Comparison of ENCODE assay signal across 8 mouse cellular contexts in genomic region chr4:129795151-129795860, GRCm38 (mm10). TPM values are rescaled to one million over a fixed set of nuclear protein-coding genes. Genes with fewer than 3 reads are reported as not detected.
DNase-seq lines count a peak whose midpoint lies in the region; ATAC-seq and TF ChIP-seq lines count a peak whose summit lies in the region.

No protein-coding gene starts in this region.

- no peaks in the 10 kb centered on the region for H3K27me3 ChIP-seq in intestine, postnatal 0 days (replicated peaks; ENCODE audit: control insufficient read depth, insufficient read depth, low read length)
- H3K27me3 ChIP-seq in lung, embryonic 15.5 days: no peaks in the 10 kb centered on the region
- no peaks in the 10 kb centered on the region for H3K27me3 ChIP-seq in cerebellum, adult 2 months (ENCODE audit: control insufficient read depth, insufficient read depth, low read length)

- no peaks in the 10 kb centered on the region for H3K4me1 ChIP-seq in intestine, postnatal 0 days (replicated peaks; ENCODE audit: control insufficient read depth, insufficient read depth, low read length)
- H3K4me1 ChIP-seq in lung, embryonic 15.5 days: peaks cover 42% of the 10 kb centered on the region
- no peaks in the 10 kb centered on the region for H3K4me1 ChIP-seq in cerebellum, adult 2 months (ENCODE audit: control insufficient read depth, insufficient read depth, low read length)

- H3K9ac ChIP-seq in intestine, postnatal 0 days (ENCODE audit: low read depth, low read length): 0 out of 2 replicates have a peak overlapping the region, but pooled peaks have one; percentile 22
- peak overlapping the region; percentile 14 for H3K9ac ChIP-seq in lung, embryonic 15.5 days

- TF ChIP-seq CTCF in intestine, postnatal 0 days (IDR thresholded peaks at IDR 0.05; ENCODE audit: low read depth): no peak
- TF ChIP-seq CTCF in cerebellum, adult 2 months (IDR thresholded peaks at IDR 0.05; ENCODE audit: borderline replicate concordance, insufficient read depth, low read depth, low read length): no peak

- peak; percentile 54 for DNase-seq in ES-CJ7 (ENCODE audit: low read depth, low spot score)
- DNase-seq in embryo, embryonic 10 days (ENCODE audit: low spot score): peak; percentile 60
- peak; percentile 98 for DNase-seq in heart, adult 11 months
- peak; percentile 53 for DNase-seq in retina, embryonic 14.5 days (ENCODE audit: low spot score)
- no peak for DNase-seq in cerebellum, adult 2 months

- H3K4me3 ChIP-seq in intestine, postnatal 0 days (ENCODE audit: low read depth, low read length): no peak overlapping the region
- H3K4me3 ChIP-seq in lung, embryonic 15.5 days: peak overlapping the region; percentile 26
- H3K4me3 ChIP-seq in cerebellum, adult 2 months (replicated peaks; ENCODE audit: insufficient read depth, low read depth, low read length): no peak overlapping the region

- WGBS in intestine, postnatal 0 days: 16% methylated on average over 17 of the region's 17 CpGs
- 5% methylated on average over 17 of the region's 17 CpGs for WGBS in lung, embryonic 15.5 days
- WGBS in cerebellum, adult 2 months: 29% methylated on average over 17 of the region's 17 CpGs

- no peaks in the 10 kb centered on the region for H3K9me3 ChIP-seq in intestine, postnatal 0 days (ENCODE audit: control insufficient read depth)
- H3K9me3 ChIP-seq in lung, embryonic 15.5 days: no peaks in the 10 kb centered on the region

- peak; percentile 10; the same call in 1 of the 2 replicates for ATAC-seq in intestine, postnatal 0 days
- peak; percentile 88 for ATAC-seq in lung, embryonic 15.5 days (ENCODE audit: borderline replicate concordance, extremely low read depth, low FRiP score, low TSS enrichment)
- no peak for ATAC-seq in megakaryocyte-erythroid progenitor cell, adult 5-6 weeks (replicated peaks; ENCODE audit: low FRiP score, low TSS enrichment, poor library complexity, severe bottlenecking)

- no peak for TF ChIP-seq POLR2A in cerebellum, adult 2 months (IDR thresholded peaks at IDR 0.05; ENCODE audit: borderline replicate concordance, insufficient read depth, low read length)

- peak overlapping the region; percentile 84 for H3K27ac ChIP-seq in intestine, postnatal 0 days (ENCODE audit: low read depth, low read length)
- H3K27ac ChIP-seq in lung, embryonic 15.5 days: peak overlapping the region; percentile 95
- no peak overlapping the region for H3K27ac ChIP-seq in cerebellum, adult 2 months (ENCODE audit: insufficient read depth, low read length)

- peak overlapping the region; percentile 48 for H3K4me2 ChIP-seq in intestine, postnatal 0 days (replicated peaks; ENCODE audit: low read depth)
- peak overlapping the region; percentile 55 for H3K4me2 ChIP-seq in lung, embryonic 15.5 days

- H3K36me3 ChIP-seq in intestine, postnatal 0 days (ENCODE audit: control insufficient read depth, insufficient read depth): no peaks in the 10 kb centered on the region
- no peaks in the 10 kb centered on the region for H3K36me3 ChIP-seq in lung, embryonic 15.5 days

RNA-seq across cellular contexts. Expression of gene Ptp4a2, which starts 15.7 kb away (rescaled TPM):
- 321 and 331 TPM in 2 replicates for polyA plus RNA-seq in intestine, postnatal 0 days (2015; fragmentation: Nextera tagmentation; extraction: Ambion mirVana)
- polyA plus RNA-seq in lung, embryonic 15.5 days (2015; fragmentation: Nextera tagmentation; extraction: Ambion mirVana): 353 and 378 TPM in 2 replicates
- 62.8 and 66.3 TPM in 2 replicates for polyA plus RNA-seq in cerebellum, adult 2 months (2012; rRNA removed)
- 168 and 313 TPM in 2 replicates for total RNA-seq in megakaryocyte-erythroid progenitor cell, adult 5-6 weeks (2014; fragmentation: Nextera tagmentation)
- total RNA-seq in megakaryocyte-erythroid progenitor cell, adult 5-6 weeks (2017): 419 and 540 TPM in 2 replicates

RNA-seq across cellular contexts. Expression of gene Khdrbs1, which starts 53.2 kb away (rescaled TPM):
- 33.9 and 40.0 TPM in 2 replicates for polyA plus RNA-seq in intestine, postnatal 0 days (2015; fragmentation: Nextera tagmentation; extraction: Ambion mirVana)
- polyA plus RNA-seq in lung, embryonic 15.5 days (2015; fragmentation: Nextera tagmentation; extraction: Ambion mirVana): 125 and 126 TPM in 2 replicates
- 42.0 and 42.5 TPM in 2 replicates for polyA plus RNA-seq in cerebellum, adult 2 months (2012; rRNA removed)
- total RNA-seq in megakaryocyte-erythroid progenitor cell, adult 5-6 weeks (2014; fragmentation: Nextera tagmentation): 99.6 and 107 TPM in 2 replicates
- 103 and 112 TPM in 2 replicates for total RNA-seq in megakaryocyte-erythroid progenitor cell, adult 5-6 weeks (2017)

Comparison
In these comparisons a context has a peak if more than half of its experiments do, and no peak if none do; other contexts are left out.
1. DNase-seq: peak in ES-CJ7 (single experiment), embryo, embryonic 10 days (single experiment), heart, adult 11 months (single experiment) and retina, embryonic 14.5 days (single experiment); none in cerebellum, adult 2 months (0 of 2).